7 mouse cellular contexts compared by ENCODE assay signal in genomic region chr4:82536435-82537278, GRCm38 (mm10).
A peak's percentile ranks its signal among the peaks of the same experiment; 100 is the strongest.
DNase-seq lines count a peak whose midpoint lies in the region; ATAC-seq and TF ChIP-seq lines count a peak whose summit lies in the region.

No protein-coding gene starts in this region.

- peaks cover 56% of the 10 kb centered on the region for H3K4me1 ChIP-seq in lung, embryonic 15.5 days
- H3K4me1 ChIP-seq in heart, embryonic 15.5 days (replicated peaks): peaks cover 74% of the 10 kb centered on the region
- H3K4me1 ChIP-seq in olfactory bulb, adult 2 months (ENCODE audit: control insufficient read depth, insufficient read depth, low read length): peaks cover 20% of the 10 kb centered on the region

- H3K27me3 ChIP-seq in lung, embryonic 15.5 days: no peaks in the 10 kb centered on the region
- no peaks in the 10 kb centered on the region for H3K27me3 ChIP-seq in heart, embryonic 15.5 days

- H3K9me3 ChIP-seq in lung, embryonic 15.5 days: no peaks in the 10 kb centered on the region
- no peaks in the 10 kb centered on the region for H3K9me3 ChIP-seq in heart, embryonic 15.5 days (replicated peaks)

- peak overlapping the region; percentile 65 for H3K27ac ChIP-seq in lung, embryonic 15.5 days
- peak overlapping the region; percentile 77 for H3K27ac ChIP-seq in heart, embryonic 15.5 days
- H3K27ac ChIP-seq in olfactory bulb, adult 2 months (ENCODE audit: insufficient read depth, low read depth, low read length): peak overlapping the region; percentile 14; the same call in 1 of the 2 replicates

- no peak for DNase-seq in lung, postnatal 25 days (ENCODE audit: low spot score)
- DNase-seq in cerebellum, postnatal 25 days: peak; percentile 70 to 80
- peak; percentile 58 to 65 for DNase-seq in layer of hippocampus, postnatal 36 days
- no peak for DNase-seq in spleen, adult 18-20 months

- 29% methylated on average over 36 of the region's 36 CpGs for WGBS in lung, embryonic 15.5 days
- WGBS in heart, embryonic 15.5 days: 27% methylated on average over 36 of the region's 36 CpGs
- 67% methylated on average over 36 of the region's 36 CpGs for WGBS in olfactory bulb, adult 2 months

- no peaks in the 10 kb centered on the region for H3K36me3 ChIP-seq in lung, embryonic 15.5 days
- no peaks in the 10 kb centered on the region for H3K36me3 ChIP-seq in heart, embryonic 15.5 days

- peak overlapping the region; percentile 48 for H3K9ac ChIP-seq in lung, embryonic 15.5 days
- peak overlapping the region; percentile 66 for H3K9ac ChIP-seq in heart, embryonic 15.5 days

- ATAC-seq in lung, embryonic 15.5 days (ENCODE audit: borderline replicate concordance, extremely low read depth, low FRiP score, low TSS enrichment): no peak
- no peak for ATAC-seq in heart, embryonic 15.5 days (replicated peaks; ENCODE audit: insufficient number of reproducible peaks, insufficient read depth, low FRiP score, low read depth)

- H3K4me2 ChIP-seq in lung, embryonic 15.5 days: peak overlapping the region; percentile 76
- peak overlapping the region; percentile 83 for H3K4me2 ChIP-seq in heart, embryonic 15.5 days

- TF ChIP-seq POLR2A in olfactory bulb, adult 2 months (IDR thresholded peaks at IDR 0.05; ENCODE audit: insufficient read depth, low read depth, low read length): no peak

- no peak for TF ChIP-seq CTCF in olfactory bulb, adult 2 months (IDR thresholded peaks at IDR 0.05; ENCODE audit: insufficient read depth, low read depth, low read length)

- peak overlapping the region; percentile 33 for H3K4me3 ChIP-seq in lung, embryonic 15.5 days
- peak overlapping the region; percentile 47 for H3K4me3 ChIP-seq in heart, embryonic 15.5 days
- H3K4me3 ChIP-seq in olfactory bulb, adult 2 months (ENCODE audit: insufficient read depth, low read depth, low read length): peak overlapping the region; percentile 28

Comparison
In these comparisons a context has a peak if more than half of its experiments do, and no peak if none do; other contexts are left out.
1. H3K27ac ChIP-seq: peak in every context shown above with its lines; median percentile 77 in heart, embryonic 15.5 days; 65 in lung, embryonic 15.5 days; 14 in olfactory bulb, adult 2 months.
2. DNase-seq: peak in cerebellum, postnatal 25 days (2 of 2) and layer of hippocampus, postnatal 36 days (2 of 2); none in lung, postnatal 25 days (single experiment) and spleen, adult 18-20 months (0 of 2).
3. Peak in every context shown above with its lines, with median percentiles within 50 percentile points of each other: H3K4me3 ChIP-seq.